Mouse (Mus musculus) midbrain, embryonic 11.5 days (tissue): Measurements from ENCODE around the gene Krtap12-1. TPM values are rescaled to one million over a fixed set of nuclear protein-coding genes. Genes with fewer than 3 reads are reported as not detected.
A peak's percentile ranks its signal among the peaks of the same experiment; 100 is the strongest.
"Not testable (repeated sequence)": the region's sequence is repeated elsewhere in the genome, so short reads cannot be mapped to it uniquely, and the experiment has no call there.

Experiments
- ATAC-seq: fragments of 200-750 bp; cut with Nextera tagmentation; 2 replicates; pipeline ENCODE4 v1.8.0; 2017; ENCODE audit warnings: moderate TSS enrichment, moderate library complexity; ENCODE audit not compliant: low FRiP score
- DNase-seq: peaks from one replicate; pipeline ENCODE4 v3.0.0; 2015; ENCODE audit warnings: low spot score; ENCODE audit errors: missing footprints
- H3K27ac ChIP-seq: fragments of 300-500 bp; sonication (generic); 2 replicates; pipeline ENCODE4 v1.5.1; 2014; ENCODE audit warnings: low read depth, low read length
- H3K27me3 ChIP-seq: fragments of 300-500 bp; sonication (generic); 2 replicates; pipeline ENCODE4 v1.6.1; 2014; ENCODE audit warnings: mild to moderate bottlenecking, low read length, moderate library complexity, mixed read lengths; ENCODE audit not compliant: control insufficient read depth, insufficient read depth
- H3K36me3 ChIP-seq: fragments of 300-500 bp; sonication (generic); 2 replicates; pipeline ENCODE4 v1.6.1; 2014; ENCODE audit warnings: mild to moderate bottlenecking, low read length, moderate library complexity, mixed read lengths; ENCODE audit not compliant: control insufficient read depth, insufficient read depth
- H3K4me1 ChIP-seq: fragments of 300-500 bp; sonication (generic); 2 replicates; pipeline ENCODE4 v1.6.1; 2014; ENCODE audit warnings: low read length; ENCODE audit not compliant: control insufficient read depth, insufficient read depth
- H3K4me2 ChIP-seq: fragments of 300-500 bp; sonication (generic); 2 replicates; pipeline ENCODE4 v1.6.1; 2014; ENCODE audit warnings: mild to moderate bottlenecking, moderate library complexity
- H3K4me3 ChIP-seq: fragments of 300-500 bp; sonication (generic); 2 replicates; pipeline ENCODE4 v1.5.1; 2014; ENCODE audit warnings: low read depth, low read length
- H3K9ac ChIP-seq: fragments of 300-500 bp; sonication (generic); 2 replicates; pipeline ENCODE4 v1.6.1; 2014; ENCODE audit warnings: low read length
- H3K9me3 ChIP-seq: fragments of 300-500 bp; sonication (generic); 2 replicates; pipeline ENCODE4 v1.6.1; 2016; ENCODE audit warnings: low read length; ENCODE audit not compliant: control insufficient read depth
- WGBS: fragments of 180-500 bp; shearing (Covaris S2); extraction: QIAGEN DNeasy Blood & Tissue Kit; methylation state at CpG from one replicate; pipeline ENCODE4 v1.1.7; 2014; 5-methylcytosine and 5-hydroxymethylcytosine counted together
- polyA plus RNA-seq: library from polyadenylated mRNA; unstranded; fragments of >200 nt; fragmentation: Nextera tagmentation; extraction: Ambion mirVana; gene quantifications from 2 replicates; pipeline ENCODE4 v1.2.1, GENCODE M21; 2014

Gene Krtap12-1
- polyA plus RNA-seq = not detected in 2 replicates

DNA sequence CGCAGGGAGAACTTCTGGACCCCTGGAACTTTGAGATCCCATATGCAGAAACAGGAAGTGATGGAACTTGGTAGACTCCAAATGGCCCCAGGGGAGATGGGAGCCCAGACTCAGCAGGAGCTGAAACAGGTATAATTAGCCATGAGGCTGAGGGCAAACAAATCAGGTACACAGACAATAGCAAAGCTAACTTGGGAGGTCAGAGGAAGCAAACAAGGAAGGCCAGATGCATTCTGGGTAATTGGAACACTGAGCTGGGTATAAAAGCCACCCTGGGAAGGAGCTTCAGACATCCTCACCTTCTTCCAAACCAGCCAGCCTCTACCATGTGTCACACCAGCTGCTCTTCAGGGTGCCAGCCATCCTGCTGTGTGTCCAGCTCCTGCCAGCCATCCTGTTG lies at the start of gene Krtap12-1:
Gene Krtap12-1, plus strand, starts transcription at position 301 of the 400 bp plus-strand sequence.
- 82% methylated on average over 1 of the region's 1 CpGs for WGBS
- H3K36me3 ChIP-seq = not testable (repeated sequence)

DNA sequence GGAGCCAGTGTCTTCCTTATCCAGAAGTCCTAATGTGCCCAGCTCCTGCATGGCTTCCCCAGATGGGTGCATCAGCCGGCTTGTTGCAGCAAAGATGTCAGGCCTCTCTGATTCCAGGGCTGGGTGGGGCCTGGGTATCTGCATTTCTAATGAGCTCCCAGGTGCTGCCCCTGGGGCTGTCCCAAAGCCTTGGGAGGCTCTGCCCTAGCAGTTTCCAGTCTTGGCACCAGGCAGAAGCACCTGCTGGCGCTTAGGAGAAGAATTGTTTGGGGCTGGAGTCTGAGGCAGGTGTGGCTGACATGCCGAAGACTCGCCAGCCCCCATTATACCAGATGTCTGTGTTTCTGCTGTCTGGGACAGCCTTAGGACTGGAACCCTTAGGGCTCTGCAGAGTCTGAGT lies 49.7 kb upstream of the Krtap12-1 start:
- DNase-seq (no peak), ATAC-seq (no peak)
- Histone ChIP-seq H3K27me3 (no peaks in the 10 kb centered on the region; the same call in 1 of the 2 replicates), H3K9ac (no peak overlapping the region), H3K9me3 (no peaks in the 10 kb centered on the region), H3K4me3 (no peak overlapping the region), H3K4me2 (no peak overlapping the region), H3K4me1 (no peaks in the 10 kb centered on the region), H3K36me3 (no peaks in the 10 kb centered on the region), H3K27ac (no peak overlapping the region)
- 79% methylated on average over 4 of the region's 4 CpGs for WGBS

More for the DNA sequence above, at the start of gene Krtap12-1:
- H3K4me3 ChIP-seq, ATAC-seq, DNase-seq, H3K4me2 ChIP-seq, H3K4me1 ChIP-seq, H3K9ac ChIP-seq, H3K27ac ChIP-seq, H3K9me3 ChIP-seq, H3K27me3 ChIP-seq: not testable (repeated sequence)

DNA sequence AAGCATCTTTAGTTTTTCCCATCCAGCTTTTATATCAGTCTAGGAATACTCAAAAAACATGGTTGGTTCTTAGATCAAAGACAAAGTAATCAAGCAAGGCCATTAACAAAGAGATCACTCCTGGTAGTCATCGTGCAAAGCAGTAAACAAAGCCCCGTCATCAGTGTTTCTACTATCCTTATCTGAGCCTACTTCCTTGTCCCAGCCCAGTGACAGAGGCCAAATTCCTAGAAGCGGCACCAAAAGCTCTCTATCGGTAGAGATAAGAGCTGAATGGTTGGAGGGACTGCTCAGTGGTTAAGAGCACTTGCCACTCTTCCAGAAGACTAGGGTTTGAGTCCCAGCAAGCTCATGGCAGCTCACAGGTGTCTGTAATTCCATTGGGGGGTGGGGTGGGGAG lies 48.9 kb upstream of the Krtap12-1 start:
- Histone ChIP-seq H3K36me3 (no peaks in the 10 kb centered on the region), H3K27ac (no peak overlapping the region), H3K4me3 (no peak overlapping the region), H3K4me1 (no peaks in the 10 kb centered on the region), H3K9ac (no peak overlapping the region), H3K9me3 (no peaks in the 10 kb centered on the region), H3K27me3 (peaks cover 2% of the 10 kb centered on the region; the same call in 1 of the 2 replicates), H3K4me2 (no peak overlapping the region)
- ATAC-seq (no peak), DNase-seq (peak; percentile 51)
- 82% methylated on average over 4 of the region's 4 CpGs for WGBS

DNA sequence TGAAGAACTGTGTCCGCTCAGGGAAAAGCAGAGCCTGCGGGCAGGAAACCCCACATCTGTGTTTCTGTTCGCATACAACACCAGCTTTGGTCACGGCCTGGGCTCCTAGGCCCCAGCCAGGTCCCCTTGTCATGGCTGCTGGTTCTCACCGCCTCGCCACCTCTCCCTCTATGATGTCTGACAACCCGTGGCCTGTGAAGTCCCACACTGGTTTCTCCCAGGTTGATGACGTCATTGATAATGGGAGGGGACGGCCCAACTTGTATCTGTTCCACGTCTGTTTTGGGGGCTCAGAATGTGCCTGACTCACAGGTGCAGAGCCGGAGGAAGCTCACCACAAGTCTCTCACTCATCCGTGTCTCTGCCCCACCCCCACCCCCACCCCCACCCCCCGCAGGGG lies 46.6 kb upstream of the Krtap12-1 start:
- no peak overlapping the region for H3K9ac ChIP-seq
- WGBS = 54% methylated on average over 13 of the region's 13 CpGs
- no peak overlapping the region for H3K4me3 ChIP-seq
- DNase-seq = no peak
- H3K4me2 ChIP-seq = no peak overlapping the region
- no peak overlapping the region for H3K27ac ChIP-seq
- peaks cover 21% of the 10 kb centered on the region for H3K27me3 ChIP-seq
- H3K4me1 ChIP-seq = peaks cover 6% of the 10 kb centered on the region; the same call in 1 of the 2 replicates
- no peaks in the 10 kb centered on the region for H3K36me3 ChIP-seq
- H3K9me3 ChIP-seq = no peaks in the 10 kb centered on the region
- no peak for ATAC-seq

DNA sequence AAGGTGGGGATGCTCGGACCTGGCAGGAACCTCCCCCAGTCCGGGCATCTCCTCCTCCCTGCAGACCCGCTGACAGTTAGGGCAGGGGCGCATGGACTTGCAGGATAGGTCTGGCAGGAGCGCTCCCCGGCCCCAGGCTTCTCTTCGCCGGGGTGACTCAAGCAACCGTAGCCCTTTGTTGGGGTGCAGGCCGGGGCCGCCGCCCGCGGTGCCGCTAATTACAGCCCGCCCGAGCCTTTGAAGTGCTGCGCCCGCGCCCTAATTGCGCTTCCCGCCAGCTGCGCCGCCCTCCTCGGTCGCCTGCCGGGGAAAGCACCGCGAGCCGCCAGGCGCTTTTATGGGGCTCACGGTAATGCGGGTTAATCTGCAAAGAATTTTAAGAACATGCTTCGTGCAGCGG lies 42.8 kb upstream of the Krtap12-1 start:
- Histone ChIP-seq H3K4me1 (peaks cover 6% of the 10 kb centered on the region; the same call in 1 of the 2 replicates), H3K27ac (no peak overlapping the region), H3K27me3 (peaks cover 21% of the 10 kb centered on the region), H3K9ac (no peak overlapping the region), H3K36me3 (no peaks in the 10 kb centered on the region), H3K4me3 (peak overlapping the region; percentile 20), H3K9me3 (no peaks in the 10 kb centered on the region), H3K4me2 (peak overlapping the region; percentile 54)
- peak; percentile 86 for DNase-seq
- under 1% methylated on average over 35 of the region's 35 CpGs for WGBS
- ATAC-seq = 0 out of 2 replicates have a peak, but pooled peaks have one; percentile 35

DNA sequence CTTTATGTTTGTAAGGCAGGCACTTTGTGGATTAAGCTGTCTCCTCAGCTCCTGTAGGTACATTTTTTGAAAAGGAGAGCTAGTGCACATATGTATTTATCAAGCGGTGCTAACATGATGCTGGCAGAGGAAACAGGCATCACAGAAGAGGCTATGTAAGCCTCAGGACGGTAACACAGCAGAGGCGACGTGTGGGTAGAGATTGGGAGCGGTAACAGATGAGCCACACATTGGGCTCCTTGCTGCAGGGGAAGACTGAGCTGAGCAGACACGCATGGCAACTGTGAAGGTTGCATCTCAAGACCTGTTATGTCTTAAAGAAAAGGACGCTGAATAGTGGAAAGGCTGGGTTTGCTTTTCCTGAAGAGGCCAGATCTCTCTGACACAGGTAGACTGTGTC lies 37.4 kb upstream of the Krtap12-1 start:
- Histone ChIP-seq H3K4me2 (no peak overlapping the region), H3K4me1 (0 out of 2 replicates have a peak, but pooled peaks cover 3% of the 10 kb centered on the region), H3K9me3 (no peaks in the 10 kb centered on the region), H3K36me3 (no peaks in the 10 kb centered on the region), H3K27ac (no peak overlapping the region), H3K9ac (no peak overlapping the region), H3K4me3 (no peak overlapping the region), H3K27me3 (peaks cover 23% of the 10 kb centered on the region)
- WGBS = 74% methylated on average over 7 of the region's 7 CpGs
- no peak for DNase-seq
- no peak for ATAC-seq

DNA sequence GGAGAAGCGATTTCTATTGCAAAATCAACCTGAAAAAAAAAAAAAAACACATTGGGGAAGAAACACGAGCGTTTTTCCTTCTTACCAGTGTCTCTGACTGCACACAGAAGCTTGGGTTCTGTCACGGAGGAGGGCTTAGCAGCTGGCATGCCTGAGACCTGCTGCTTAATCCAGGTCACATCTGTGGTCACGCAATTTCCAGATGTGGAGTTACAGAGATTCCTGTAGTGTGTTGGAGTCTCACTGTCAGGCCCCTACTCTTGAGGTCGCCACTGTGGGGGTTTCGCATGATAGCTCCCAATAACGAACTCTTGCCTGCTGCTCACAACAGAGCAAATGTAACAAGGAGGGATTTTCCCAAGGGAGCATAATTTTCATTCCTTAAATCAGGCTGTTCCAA lies 36.2 kb upstream of the Krtap12-1 start:
- H3K27me3 ChIP-seq = peaks cover 17% of the 10 kb centered on the region
- 0 out of 2 replicates have a peak, but pooled peaks cover 2% of the 10 kb centered on the region for H3K4me1 ChIP-seq
- H3K9me3 ChIP-seq = no peaks in the 10 kb centered on the region
- DNase-seq (no peak), ATAC-seq (no peak)
- H3K4me2 ChIP-seq = no peak overlapping the region
- 36% methylated on average over 8 of the region's 8 CpGs for WGBS
- no peak overlapping the region for H3K27ac ChIP-seq
- H3K36me3 ChIP-seq = no peaks in the 10 kb centered on the region
- no peak overlapping the region for H3K9ac ChIP-seq
- H3K4me3 ChIP-seq = no peak overlapping the region

DNA sequence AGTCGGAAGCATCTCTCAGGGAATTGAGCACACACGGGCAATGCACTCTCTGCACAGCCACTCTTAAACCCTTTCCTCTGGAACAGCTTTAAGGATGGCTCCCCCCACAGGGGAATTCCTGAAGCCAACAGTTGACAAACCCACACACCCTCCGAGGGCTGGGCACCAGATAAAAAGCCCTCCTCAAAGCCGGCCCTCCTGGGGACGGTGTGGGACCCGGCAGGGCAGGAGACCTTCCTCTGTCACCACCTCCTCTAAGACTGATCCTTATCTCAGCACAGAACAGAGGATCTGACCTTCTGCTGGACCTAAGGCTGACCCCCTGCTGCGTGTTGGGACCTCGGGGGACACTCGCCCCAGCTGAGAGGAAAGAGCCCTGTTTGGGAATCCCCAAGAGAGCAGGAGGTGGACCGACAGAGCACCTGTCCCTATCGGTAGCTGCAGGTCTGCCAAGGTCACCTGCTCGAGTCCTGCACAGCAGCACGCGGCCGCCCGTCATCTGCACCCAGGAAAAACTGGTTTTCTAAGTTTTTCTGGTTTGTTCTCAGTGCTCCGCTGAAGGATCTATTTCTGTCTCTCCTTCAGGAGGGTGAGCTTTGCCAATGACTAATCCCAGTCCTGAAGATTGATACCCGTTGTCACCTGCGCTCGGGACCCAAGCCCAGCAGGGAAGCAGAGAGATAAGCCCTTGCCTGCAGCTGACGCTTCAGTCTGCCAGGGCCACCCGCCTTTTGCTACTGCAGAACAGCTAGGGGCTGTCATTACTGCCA lies 34.3 kb upstream of the Krtap12-1 start, which contains the start of gene Tspear:
Gene Tspear, plus strand, starts transcription at position 675 of the 770 bp plus-strand sequence.
- Histone ChIP-seq H3K9ac (no peak within 1 kb of the TSS), H3K36me3 (no peaks in the 10 kb centered on the region), H3K27me3 (peaks cover 17% of the 10 kb centered on the region), H3K4me1 (0 out of 2 replicates have a peak, but pooled peaks cover 2% of the 10 kb centered on the region), H3K4me2 (no peak within 1 kb of the TSS), H3K4me3 (no peak within 1 kb of the TSS), H3K9me3 (no peaks in the 10 kb centered on the region), H3K27ac (no peak within 1 kb of the TSS)
- ATAC-seq (no peak), DNase-seq (no peak)
- 6% methylated on average over 22 of the region's 22 CpGs for WGBS

DNA sequence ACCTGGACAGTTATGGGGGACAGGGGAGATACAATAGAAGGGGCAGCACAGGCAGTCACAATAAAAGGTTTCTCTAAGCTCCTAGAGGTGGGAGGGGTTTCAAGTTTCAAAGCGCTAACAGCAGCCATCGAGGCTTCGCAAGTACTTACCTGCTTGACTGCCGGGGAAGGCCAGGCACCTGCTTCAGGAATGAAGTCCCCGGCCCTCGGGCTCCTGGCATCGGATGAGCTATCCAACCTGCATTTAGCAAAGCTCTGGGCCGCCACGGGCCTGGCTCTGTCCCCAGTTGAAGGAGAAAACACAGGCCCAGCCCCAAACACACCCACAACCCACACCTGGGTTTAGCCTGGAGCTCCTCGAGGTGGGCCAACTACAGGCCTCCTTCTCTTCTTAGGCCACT lies 33.4 kb upstream of the Krtap12-1 start:
- H3K27ac ChIP-seq = no peak overlapping the region
- no peak overlapping the region for H3K9ac ChIP-seq
- H3K9me3 ChIP-seq = no peaks in the 10 kb centered on the region
- no peak for ATAC-seq
- 35% methylated on average over 10 of the region's 10 CpGs for WGBS
- no peak overlapping the region for H3K4me3 ChIP-seq
- H3K36me3 ChIP-seq = no peaks in the 10 kb centered on the region
- no peak overlapping the region for H3K4me2 ChIP-seq
- no peak for DNase-seq
- 0 out of 2 replicates have a peak, but pooled peaks cover 2% of the 10 kb centered on the region for H3K4me1 ChIP-seq
- H3K27me3 ChIP-seq = peaks cover 17% of the 10 kb centered on the region
